Mouse (Mus musculus) embryonic facial prominence, embryonic 14.5 days (tissue): ENCODE results near the gene Adgb. TPM values are rescaled to one million over a fixed set of nuclear protein-coding genes. Genes with fewer than 3 reads are reported as not detected.

Experiments
- ATAC-seq: fragments of 200-750 bp; cut with Nextera tagmentation; 2 replicates; pipeline ENCODE4 v1.8.0; 2017; ENCODE audit warnings: low read depth, moderate number of reproducible peaks, moderate TSS enrichment
- DNase-seq: peaks from one replicate; pipeline ENCODE4 v3.0.0-alpha.2; 2015; ENCODE audit warnings: low spot score
- H3K27ac ChIP-seq: fragments of 300-500 bp; sonication (generic); replicated peaks from 2 replicates; pipeline ENCODE4 v1.5.1; 2014; ENCODE audit warnings: low read depth, mild to moderate bottlenecking, low read length, moderate library complexity
- H3K27me3 ChIP-seq: fragments of 300-500 bp; sonication (generic); replicated peaks from 2 replicates; pipeline ENCODE4 v1.6.1; 2014; ENCODE audit warnings: low read length; ENCODE audit not compliant: control insufficient read depth, insufficient read depth
- H3K36me3 ChIP-seq: fragments of 300-500 bp; sonication (generic); 2 replicates; pipeline ENCODE4 v1.6.1; 2014; ENCODE audit warnings: low read length, mixed read lengths; ENCODE audit not compliant: control insufficient read depth, insufficient read depth
- H3K4me1 ChIP-seq: fragments of 300-500 bp; sonication (generic); 2 replicates; pipeline ENCODE4 v1.6.1; 2014; ENCODE audit warnings: antibody characterized with exemption, low read length; ENCODE audit not compliant: control insufficient read depth, insufficient read depth
- H3K4me2 ChIP-seq: fragments of 300-500 bp; sonication (generic); 2 replicates; pipeline ENCODE4 v1.6.1; 2014; ENCODE audit warnings: low read depth, mild to moderate bottlenecking, low read length, moderate library complexity, mixed read lengths
- H3K4me3 ChIP-seq: fragments of 300-500 bp; sonication (generic); 2 replicates; pipeline ENCODE4 v1.5.1; 2014; ENCODE audit warnings: low read depth, mild to moderate bottlenecking, low read length
- H3K9ac ChIP-seq: fragments of 300-500 bp; sonication (generic); 2 replicates; pipeline ENCODE4 v1.6.1; 2014; ENCODE audit warnings: low read depth, mild to moderate bottlenecking, low read length, moderate library complexity, mixed read lengths
- H3K9me3 ChIP-seq: fragments of 300-500 bp; sonication (generic); 2 replicates; pipeline ENCODE4 v1.6.1; 2016; ENCODE audit warnings: low read length; ENCODE audit not compliant: control insufficient read depth
- WGBS: fragments of 180-500 bp; shearing (Covaris S2); extraction: QIAGEN DNeasy Blood & Tissue Kit; methylation state at CpG from one replicate; pipeline ENCODE4 v1.1.7; 2014; 5-methylcytosine and 5-hydroxymethylcytosine counted together
- polyA plus RNA-seq: library from polyadenylated mRNA; unstranded; fragments of >200 nt; fragmentation: Nextera tagmentation; extraction: Ambion mirVana; gene quantifications from 2 replicates; pipeline ENCODE4 v1.2.1, GENCODE M21; 2014

The Adgb gene
- polyA plus RNA-seq, 1 experiment from 2014 or later = 0.47 TPM

DNA sequence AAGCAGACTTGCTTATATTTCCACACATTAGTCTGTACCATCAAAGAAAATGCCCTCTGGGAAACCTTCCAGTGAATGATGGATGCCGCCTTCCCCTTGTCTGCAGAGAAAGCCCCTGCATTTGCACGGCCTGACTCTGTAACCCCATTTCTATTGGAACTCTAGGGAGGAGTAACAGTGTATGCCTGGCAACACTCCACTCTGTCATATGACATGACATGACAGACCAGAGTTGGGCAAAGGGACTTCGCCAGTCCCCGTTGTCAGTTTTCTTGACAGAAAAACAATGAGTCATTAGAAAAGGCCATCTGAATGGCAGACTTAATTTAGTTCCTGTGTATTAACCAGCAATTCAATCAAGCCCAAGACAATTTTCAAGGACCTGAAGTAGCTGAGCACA lies 167.8 kb downstream of the Adgb start:
- Histone ChIP-seq H3K9ac (no peak overlapping the region), H3K27ac (no peak overlapping the region), H3K9me3 (no peaks in the 10 kb centered on the region), H3K4me3 (no peak overlapping the region), H3K4me2 (no peak overlapping the region), H3K36me3 (no peaks in the 10 kb centered on the region), H3K4me1 (peaks cover 4% of the 10 kb centered on the region), H3K27me3 (no peaks in the 10 kb centered on the region)
- ATAC-seq (no peak), DNase-seq (no peak)
- WGBS = 66% methylated on average over 4 of the region's 4 CpGs

DNA sequence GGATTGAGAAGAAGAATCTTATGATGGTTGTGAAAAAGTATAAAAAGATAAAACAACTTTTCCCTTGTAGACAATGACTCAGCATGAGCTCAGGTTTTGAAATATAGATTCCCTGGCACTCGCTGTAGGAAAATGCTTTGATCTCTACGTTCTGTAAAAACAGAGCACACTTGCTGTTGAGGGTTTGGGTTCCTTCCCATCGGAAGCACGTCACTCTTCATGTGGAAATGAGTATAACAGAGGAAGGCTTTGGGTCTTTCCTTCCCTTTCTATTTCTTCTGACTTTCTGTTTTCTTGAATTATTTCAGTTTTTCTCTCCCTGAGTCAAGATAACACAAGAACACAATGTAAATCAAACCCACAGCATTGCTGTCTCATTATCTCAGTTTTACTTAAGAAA lies 170.4 kb downstream of the Adgb start:
- H3K27me3 ChIP-seq = no peaks in the 10 kb centered on the region
- H3K9ac ChIP-seq = no peak overlapping the region
- no peak overlapping the region for H3K4me3 ChIP-seq
- no peak overlapping the region for H3K4me2 ChIP-seq
- H3K4me1 ChIP-seq = peaks cover 4% of the 10 kb centered on the region
- H3K36me3 ChIP-seq = no peaks in the 10 kb centered on the region
- ATAC-seq (no peak), DNase-seq (peak; percentile 47)
- 12% methylated on average over 4 of the region's 4 CpGs for WGBS
- no peaks in the 10 kb centered on the region for H3K9me3 ChIP-seq
- H3K27ac ChIP-seq = no peak overlapping the region

DNA sequence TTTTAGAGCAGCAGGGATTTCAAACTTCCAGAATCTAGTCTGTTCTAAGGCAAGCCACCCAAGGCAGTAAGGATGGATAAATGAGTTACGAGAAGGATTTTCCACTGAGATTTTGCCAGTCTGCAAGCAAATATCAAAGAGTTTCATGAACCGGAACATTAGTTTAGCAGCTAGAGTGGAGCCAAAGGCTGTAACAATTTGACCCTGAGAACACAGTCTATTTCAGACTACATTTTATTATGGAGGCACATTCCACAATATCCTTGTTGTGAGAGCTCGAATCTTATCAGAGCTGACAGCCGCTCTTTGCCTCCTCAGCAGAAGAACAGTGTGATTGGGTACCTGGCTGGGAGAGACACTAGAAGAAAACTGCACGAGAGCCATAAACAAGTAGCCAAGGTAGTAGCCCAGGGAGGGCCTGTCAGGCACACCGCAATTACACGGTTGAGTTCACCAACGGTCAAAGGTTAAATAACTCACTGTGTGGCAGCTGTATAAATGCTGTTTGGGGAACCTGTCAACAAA lies 171.1 kb downstream of the Adgb start:
- H3K36me3 ChIP-seq = no peaks in the 10 kb centered on the region
- DNase-seq = no peak
- no peak overlapping the region for H3K9ac ChIP-seq
- 33% methylated on average over 8 of the region's 8 CpGs for WGBS
- H3K27me3 ChIP-seq = no peaks in the 10 kb centered on the region
- ATAC-seq = no peak
- H3K4me2 ChIP-seq = no peak overlapping the region
- H3K4me1 ChIP-seq = peaks cover 4% of the 10 kb centered on the region
- H3K9me3 ChIP-seq = no peaks in the 10 kb centered on the region
- no peak overlapping the region for H3K27ac ChIP-seq
- H3K4me3 ChIP-seq = no peak overlapping the region

DNA sequence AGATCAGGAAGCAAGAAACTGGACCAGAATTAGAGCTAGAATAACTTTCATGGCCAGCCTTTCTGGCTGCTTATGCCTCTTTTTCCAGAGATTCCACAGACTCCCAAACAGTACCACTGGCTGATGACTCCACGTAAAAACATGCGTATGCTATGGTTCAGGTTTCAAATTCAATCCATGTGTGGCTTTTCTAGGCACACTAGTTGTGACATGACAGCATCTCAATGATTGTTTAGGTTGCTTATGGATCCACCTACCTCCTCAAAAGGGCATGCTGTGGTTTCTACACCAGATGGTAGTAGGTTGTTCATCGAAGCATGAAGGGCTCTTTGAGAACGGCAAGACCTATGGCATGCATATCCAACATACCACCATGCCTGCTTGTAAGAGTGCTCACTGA lies 172.1 kb downstream of the Adgb start:
- H3K36me3 ChIP-seq = no peaks in the 10 kb centered on the region
- no peak overlapping the region for H3K27ac ChIP-seq
- no peak overlapping the region for H3K9ac ChIP-seq
- H3K27me3 ChIP-seq = no peaks in the 10 kb centered on the region
- ATAC-seq (no peak), DNase-seq (peak; percentile 27)
- H3K4me3 ChIP-seq = no peak overlapping the region
- H3K9me3 ChIP-seq = no peaks in the 10 kb centered on the region
- peaks cover 4% of the 10 kb centered on the region for H3K4me1 ChIP-seq
- 59% methylated on average over 4 of the region's 4 CpGs for WGBS
- no peak overlapping the region for H3K4me2 ChIP-seq

DNA sequence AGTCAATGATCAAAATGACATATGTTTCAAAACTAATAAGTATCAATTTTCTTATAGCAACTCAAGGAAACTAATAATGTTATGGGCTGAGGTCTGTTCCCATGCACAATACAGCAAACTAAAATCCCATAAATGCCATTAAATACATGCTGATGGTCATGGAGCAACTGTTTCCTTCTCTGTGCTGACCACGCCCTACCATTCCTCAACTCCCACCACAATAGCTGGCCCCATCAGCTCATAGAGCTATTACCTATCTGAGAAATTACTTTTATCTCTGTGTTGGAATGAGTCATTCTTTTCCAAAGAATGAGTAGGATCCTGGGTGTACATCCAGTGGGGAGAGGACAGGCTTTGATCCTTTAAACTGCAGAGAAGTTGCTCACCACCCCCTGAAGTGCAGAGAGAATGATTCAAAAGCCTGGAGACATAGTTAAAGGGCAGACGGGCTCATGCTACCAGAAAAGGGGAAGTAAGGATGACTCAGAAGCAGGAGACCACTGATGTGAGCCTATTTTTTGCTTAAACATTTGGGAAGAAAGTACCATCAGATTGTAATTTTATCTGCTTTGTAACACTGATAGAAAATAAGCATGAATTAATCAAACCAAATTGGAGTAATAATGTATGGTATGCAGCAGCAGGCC lies 184.8 kb downstream of the Adgb start:
- ATAC-seq (no peak), DNase-seq (no peak)
- no peaks in the 10 kb centered on the region for H3K9me3 ChIP-seq
- no peak overlapping the region for H3K4me2 ChIP-seq
- no peaks in the 10 kb centered on the region for H3K4me1 ChIP-seq
- H3K27ac ChIP-seq = no peak overlapping the region
- H3K36me3 ChIP-seq = no peaks in the 10 kb centered on the region
- H3K27me3 ChIP-seq = no peaks in the 10 kb centered on the region
- H3K4me3 ChIP-seq = no peak overlapping the region
- 74% methylated on average over 2 of the region's 2 CpGs for WGBS
- no peak overlapping the region for H3K9ac ChIP-seq

Other genes starting within 250 kb of the Adgb start
- gene Rab32, start 85.9 kb upstream of the Adgb start, polyA plus RNA-seq = 20.2 and 25.2 TPM in 2 replicates
- not detected in 2 replicates for gene Gm10944, start 209.0 kb upstream of the Adgb start, polyA plus RNA-seq